Mouse (Mus musculus) liver, embryonic 11.5 days (tissue): ENCODE data around the gene 4921517D22Rik. TPM values are rescaled to one million over a fixed set of nuclear protein-coding genes. Genes with fewer than 3 reads are reported as not detected.

ENCODE experiments used
- ATAC-seq: fragments of 200-750 bp; cut with Nextera tagmentation; replicated peaks from 2 replicates; pipeline ENCODE4 v1.8.0; 2017; ENCODE audit warnings: moderate number of reproducible peaks, mild to moderate bottlenecking, moderate TSS enrichment, moderate library complexity; ENCODE audit not compliant: low FRiP score
- DNase-seq: peaks from one replicate; pipeline ENCODE4 v3.0.0-alpha.2; 2017; ENCODE audit warnings: low spot score
- H3K27ac ChIP-seq: fragments of 300-500 bp; sonication (generic); 2 replicates; pipeline ENCODE4 v1.5.1; 2014; ENCODE audit warnings: mild to moderate bottlenecking, low read depth, low read length, control low read depth
- H3K27me3 ChIP-seq: fragments of 300-500 bp; sonication (generic); replicated peaks from 2 replicates; pipeline ENCODE4 v1.6.1; 2014; ENCODE audit warnings: low read length, mixed read lengths; ENCODE audit not compliant: control insufficient read depth, insufficient read depth
- H3K36me3 ChIP-seq: fragments of 300-500 bp; sonication (generic); 2 replicates; pipeline ENCODE4 v1.6.1; 2014; ENCODE audit warnings: mild to moderate bottlenecking, low read length, moderate library complexity, mixed read lengths; ENCODE audit not compliant: control insufficient read depth, insufficient read depth
- H3K4me1 ChIP-seq: fragments of 300-500 bp; sonication (generic); replicated peaks from 2 replicates; pipeline ENCODE4 v1.6.1; 2014; ENCODE audit warnings: low read length, mixed read lengths; ENCODE audit not compliant: control insufficient read depth, insufficient read depth
- H3K4me2 ChIP-seq: fragments of 300-500 bp; sonication (generic); 2 replicates; pipeline ENCODE4 v1.6.1; 2014; ENCODE audit warnings: mild to moderate bottlenecking, control low read depth, moderate library complexity
- H3K4me3 ChIP-seq: fragments of 300-500 bp; sonication (generic); 2 replicates; pipeline ENCODE4 v1.5.1; 2014; ENCODE audit warnings: low read depth, low read length, control low read depth
- H3K9ac ChIP-seq: fragments of 300-500 bp; sonication (generic); 2 replicates; pipeline ENCODE4 v1.6.1; 2014; ENCODE audit warnings: low read depth, low read length, control low read depth
- H3K9me3 ChIP-seq: fragments of 300-500 bp; sonication (generic); 2 replicates; pipeline ENCODE4 v1.6.1; 2016; ENCODE audit warnings: low read length, inconsistent platforms, mixed read lengths; ENCODE audit not compliant: control insufficient read depth
- WGBS: fragments of 180-500 bp; shearing (Covaris S2); extraction: QIAGEN DNeasy Blood & Tissue Kit; methylation state at CpG from one replicate; pipeline ENCODE4 v1.1.7; 2014; 5-methylcytosine and 5-hydroxymethylcytosine counted together
- polyA plus RNA-seq: library from polyadenylated mRNA; unstranded; fragments of >200 nt; fragmentation: Nextera tagmentation; extraction: Ambion mirVana; gene quantifications from 2 replicates; pipeline ENCODE4 v1.2.1, GENCODE M21; 2014

4921517D22Rik gene
- polyA plus RNA-seq, 1 experiment from 2014 or later: not detected

GRCm38 (mm10) chr13:59688338-59688770 is 5.6 kb downstream of the 4921517D22Rik start:
- H3K4me3 ChIP-seq: no peak overlapping the region
- H3K4me1 ChIP-seq: no peaks in the 10 kb centered on the region
- H3K9ac ChIP-seq: no peak overlapping the region
- H3K27ac ChIP-seq: no peak overlapping the region
- H3K9me3 ChIP-seq: no peaks in the 10 kb centered on the region
- H3K4me2 ChIP-seq: no peak overlapping the region
- DNase-seq (no peak), ATAC-seq (no peak)
- H3K27me3 ChIP-seq: no peaks in the 10 kb centered on the region
- 62% methylated on average over 13 of the region's 13 CpGs for WGBS
- H3K36me3 ChIP-seq: no peaks in the 10 kb centered on the region

GRCm38 (mm10) chr13:59685236-59685635 is 8.7 kb downstream of the 4921517D22Rik start:
- Histone ChIP-seq H3K36me3 (no peaks in the 10 kb centered on the region), H3K4me1 (peaks cover 7% of the 10 kb centered on the region; the same call in 1 of the 2 replicates), H3K4me3 (no peak overlapping the region), H3K9ac (no peak overlapping the region), H3K27me3 (no peaks in the 10 kb centered on the region), H3K4me2 (no peak overlapping the region), H3K9me3 (no peaks in the 10 kb centered on the region), H3K27ac (no peak overlapping the region)
- DNase-seq (no peak), ATAC-seq (no peak)
- 72% methylated on average over 3 of the region's 3 CpGs for WGBS

GRCm38 (mm10) chr13:59682629-59683028 is 11.3 kb downstream of the 4921517D22Rik start:
- no peaks in the 10 kb centered on the region for H3K27me3 ChIP-seq
- H3K27ac ChIP-seq: no peak overlapping the region

GRCm38 (mm10) chr13:59679908-59680307 is 14.0 kb downstream of the 4921517D22Rik start:
- no peaks in the 10 kb centered on the region for H3K36me3 ChIP-seq
- H3K9me3 ChIP-seq: no peaks in the 10 kb centered on the region
- no peak for DNase-seq
- no peaks in the 10 kb centered on the region for H3K27me3 ChIP-seq
- H3K4me3 ChIP-seq: no peak overlapping the region
- no peak overlapping the region for H3K4me2 ChIP-seq
- H3K4me1 ChIP-seq: peaks cover 21% of the 10 kb centered on the region
- H3K9ac ChIP-seq: no peak overlapping the region
- no peak for ATAC-seq
- no peak overlapping the region for H3K27ac ChIP-seq
- 39% methylated on average over 4 of the region's 4 CpGs for WGBS

More at GRCm38 (mm10) chr13:59682629-59683028, 11.3 kb downstream of the 4921517D22Rik start:
- no peak overlapping the region for H3K9ac ChIP-seq
- DNase-seq (no peak), ATAC-seq (peak; percentile 82)
- peaks cover 21% of the 10 kb centered on the region for H3K4me1 ChIP-seq
- H3K4me3 ChIP-seq: no peak overlapping the region
- H3K9me3 ChIP-seq: no peaks in the 10 kb centered on the region
- H3K36me3 ChIP-seq: no peaks in the 10 kb centered on the region
- 15% methylated on average over 7 of the region's 7 CpGs for WGBS
- peak overlapping the region; percentile 19; the same call in 1 of the 2 replicates for H3K4me2 ChIP-seq

GRCm38 (mm10) chr13:59679306-59679705 is 14.6 kb downstream of the 4921517D22Rik start:
- H3K4me1 ChIP-seq: peaks cover 21% of the 10 kb centered on the region
- no peak overlapping the region for H3K4me3 ChIP-seq
- ATAC-seq: no peak
- DNase-seq: no peak
- H3K4me2 ChIP-seq: no peak overlapping the region
- WGBS: 53% methylated on average over 4 of the region's 4 CpGs
- no peak overlapping the region for H3K9ac ChIP-seq
- H3K36me3 ChIP-seq: no peaks in the 10 kb centered on the region
- H3K9me3 ChIP-seq: no peaks in the 10 kb centered on the region
- H3K27me3 ChIP-seq: no peaks in the 10 kb centered on the region
- H3K27ac ChIP-seq: no peak overlapping the region

- Histone ChIP-seq H3K4me3 (no peak overlapping the region; the same call in 1 of the 2 replicates), H3K4me2 (no peak overlapping the region), H3K36me3 (no peaks in the 10 kb centered on the region), H3K27ac (peak overlapping the region; percentile 85; the same call in 1 of the 2 replicates), H3K27me3 (no peaks in the 10 kb centered on the region), H3K9ac (no peak overlapping the region), H3K9me3 (no peaks in the 10 kb centered on the region), H3K4me1 (peaks cover 37% of the 10 kb centered on the region)
- WGBS: 62% methylated on average over 12 of the region's 12 CpGs
- ATAC-seq (no peak), DNase-seq (no peak)
Measured at GRCm38 (mm10) chr13:59676316-59677229, 17.3 kb downstream of the 4921517D22Rik start.

- no peaks in the 10 kb centered on the region for H3K9me3 ChIP-seq
- H3K27ac ChIP-seq: peak within 1 kb of the TSS; percentile 85
- ATAC-seq (peak; percentile 88), DNase-seq (peak; percentile 76)
- H3K4me3 ChIP-seq: peak within 1 kb of the TSS; percentile 89
- H3K4me2 ChIP-seq: peak within 1 kb of the TSS; percentile 76
- H3K36me3 ChIP-seq: no peaks in the 10 kb centered on the region
- H3K9ac ChIP-seq: peak within 1 kb of the TSS; percentile 95
- no peaks in the 10 kb centered on the region for H3K27me3 ChIP-seq
- H3K4me1 ChIP-seq: peaks cover 40% of the 10 kb centered on the region
- WGBS: under 1% methylated on average over 51 of the region's 61 CpGs
Measured at GRCm38 (mm10) chr13:59675151-59676011, 18.5 kb downstream of the 4921517D22Rik start, which contains the start of gene Golm1. Golm1 (minus strand) TSS chr13:59675811.

GRCm38 (mm10) chr13:59674761-59675150 is 19.2 kb downstream of the 4921517D22Rik start:
- Histone ChIP-seq H3K36me3 (no peaks in the 10 kb centered on the region), H3K4me2 (peak overlapping the region; percentile 76), H3K9ac (peak overlapping the region; percentile 95), H3K4me1 (peaks cover 38% of the 10 kb centered on the region), H3K9me3 (no peaks in the 10 kb centered on the region), H3K27ac (peak overlapping the region; percentile 85), H3K27me3 (no peaks in the 10 kb centered on the region), H3K4me3 (peak overlapping the region; percentile 89)
- ATAC-seq (no peak; the same call in 1 of the 2 replicates), DNase-seq (peak; percentile 65)
- under 1% methylated on average over 13 of the region's 13 CpGs for WGBS
